ENCODE assay signal across 12 mouse cellular contexts in genomic region chr17:36225231-36225824, GRCm38 (mm10). TPM values are rescaled to one million over a fixed set of nuclear protein-coding genes. Genes with fewer than 3 reads are reported as not detected.
DNase-seq lines count a peak whose midpoint lies in the region; ATAC-seq lines count a peak whose summit lies in the region.
"Had no signal": no experiment of that assay in that cellular context is flagged by ENCODE, and none has a peak within 500 bp of the region (broad histone marks: within the 10 kb centered on the region; RNA-seq: fewer than 3 reads in every experiment).

No protein-coding gene starts in this region.

- peak overlapping the region; percentile 2; the same call in 1 of the 2 replicates for H3K4me2 ChIP-seq in limb, embryonic 12.5 days
- peak overlapping the region; percentile 28; the same call in 1 of the 2 replicates for H3K4me2 ChIP-seq in hindbrain, embryonic 15.5 days

- H3K27ac ChIP-seq in limb, embryonic 12.5 days, result no peak overlapping the region
- H3K27ac ChIP-seq in limb, embryonic 10.5 days, result no peak overlapping the region
- no peak overlapping the region for H3K27ac ChIP-seq in hindbrain, embryonic 15.5 days (replicated peaks)

- H3K36me3 ChIP-seq in limb, embryonic 12.5 days, result no peaks in the 10 kb centered on the region
- no peaks in the 10 kb centered on the region for H3K36me3 ChIP-seq in limb, embryonic 10.5 days
- no peaks in the 10 kb centered on the region for H3K36me3 ChIP-seq in hindbrain, embryonic 15.5 days

- no peaks in the 10 kb centered on the region for H3K9me3 ChIP-seq in limb, embryonic 12.5 days
- no peaks in the 10 kb centered on the region for H3K9me3 ChIP-seq in limb, embryonic 10.5 days (replicated peaks)
- H3K9me3 ChIP-seq in hindbrain, embryonic 15.5 days, result no peaks in the 10 kb centered on the region

- H3K4me1 ChIP-seq in limb, embryonic 12.5 days (replicated peaks), result no peaks in the 10 kb centered on the region
- peaks cover 7% of the 10 kb centered on the region; the same call in 1 of the 2 replicates for H3K4me1 ChIP-seq in limb, embryonic 10.5 days
- no peaks in the 10 kb centered on the region for H3K4me1 ChIP-seq in hindbrain, embryonic 15.5 days (replicated peaks)

- peak; percentile 10 to 26 for DNase-seq in cerebellum, postnatal 14 days
- DNase-seq in cerebellum, adult 9-10 months, result no peak
- DNase-seq in limb, embryonic 10.5 days (ENCODE audit: low spot score), result no peak
- peak; percentile 29 for DNase-seq in Muller cell, postnatal 12 days (ENCODE audit: inconsistent ontology term)
- no peak for DNase-seq in urinary bladder, postnatal 36 days (ENCODE audit: low spot score in 2 of 2)
- DNase-seq in thymus, postnatal 25 days, result no peak
- DNase-seq: adrenal gland, postnatal 10 days; cerebellum, adult 11-12 months; lung, adult 18-20 months had no signal

- 16% methylated on average over 9 of the region's 9 CpGs for WGBS in limb, embryonic 12.5 days
- WGBS in limb, embryonic 10.5 days, result 13% methylated on average over 9 of the region's 9 CpGs
- 9% methylated on average over 9 of the region's 9 CpGs for WGBS in hindbrain, embryonic 15.5 days

- peaks cover 44% of the 10 kb centered on the region for H3K27me3 ChIP-seq in limb, embryonic 12.5 days
- peaks cover 49% of the 10 kb centered on the region for H3K27me3 ChIP-seq in limb, embryonic 10.5 days (ENCODE audit: low read depth, poor library complexity, severe bottlenecking)
- peaks cover 51% of the 10 kb centered on the region for H3K27me3 ChIP-seq in hindbrain, embryonic 15.5 days

- H3K4me3 ChIP-seq in limb, embryonic 12.5 days (replicated peaks), result no peak overlapping the region
- H3K4me3 ChIP-seq in limb, embryonic 10.5 days, result no peak overlapping the region
- H3K4me3 ChIP-seq in hindbrain, embryonic 15.5 days, result no peak overlapping the region

- no peak overlapping the region for H3K9ac ChIP-seq in limb, embryonic 12.5 days (replicated peaks)
- no peak overlapping the region for H3K9ac ChIP-seq in hindbrain, embryonic 15.5 days

- ATAC-seq in limb, embryonic 12.5 days (ENCODE audit: insufficient number of reproducible peaks, insufficient read depth, low FRiP score, low TSS enrichment, low read depth), result 0 out of 2 replicates have a peak, but pooled peaks have one; percentile 42
- 0 out of 2 replicates have a peak, but pooled peaks have one; percentile 45 for ATAC-seq in hindbrain, embryonic 15.5 days (ENCODE audit: low FRiP score, low read depth)

RNA-seq across cellular contexts. Expression of gene Rpp21, which starts 32.5 kb away (rescaled TPM):
- polyA plus RNA-seq in limb, embryonic 12.5 days (2016; fragmentation: Nextera tagmentation; extraction: Ambion mirVana), result 95.8 and 107 TPM in 2 replicates
- polyA plus RNA-seq in limb, embryonic 10.5 days (2016; fragmentation: Nextera tagmentation; extraction: Ambion mirVana), result 82.4 and 96.0 TPM in 2 replicates
- 132 and 133 TPM in 2 replicates for polyA plus RNA-seq in hindbrain, embryonic 15.5 days (2015; fragmentation: Nextera tagmentation; extraction: Ambion mirVana)

RNA-seq across cellular contexts. Expression of gene H2-T3, which starts 35.2 kb away (rescaled TPM):
- polyA plus RNA-seq in limb, embryonic 12.5 days (2016; fragmentation: Nextera tagmentation; extraction: Ambion mirVana), result not detected in 2 replicates
- polyA plus RNA-seq in limb, embryonic 10.5 days (2016; fragmentation: Nextera tagmentation; extraction: Ambion mirVana), result not detected in 2 replicates
- not detected in 2 replicates for polyA plus RNA-seq in hindbrain, embryonic 15.5 days (2015; fragmentation: Nextera tagmentation; extraction: Ambion mirVana)
- polyA plus RNA-seq: kidney, embryonic 16.5 days had no signal

RNA-seq across cellular contexts. Expression of gene Trim39, which starts 46.7 kb away (rescaled TPM):
- 23.5 and 23.6 TPM in 2 replicates for polyA plus RNA-seq in limb, embryonic 12.5 days (2016; fragmentation: Nextera tagmentation; extraction: Ambion mirVana)
- polyA plus RNA-seq in limb, embryonic 10.5 days (2016; fragmentation: Nextera tagmentation; extraction: Ambion mirVana), result 20.1 and 24.2 TPM in 2 replicates
- polyA plus RNA-seq in hindbrain, embryonic 15.5 days (2015; fragmentation: Nextera tagmentation; extraction: Ambion mirVana), result 24.8 and 27.1 TPM in 2 replicates

RNA-seq across cellular contexts. Expression of gene Gm8909, which starts 57.0 kb away (rescaled TPM):
- not detected in 2 replicates for polyA plus RNA-seq in limb, embryonic 12.5 days (2016; fragmentation: Nextera tagmentation; extraction: Ambion mirVana)
- not detected in 2 replicates for polyA plus RNA-seq in limb, embryonic 10.5 days (2016; fragmentation: Nextera tagmentation; extraction: Ambion mirVana)
- polyA plus RNA-seq in hindbrain, embryonic 15.5 days (2015; fragmentation: Nextera tagmentation; extraction: Ambion mirVana), result not detected in 2 replicates

Comparison
In these comparisons a context has a peak if more than half of its experiments do, and no peak if none do; other contexts are left out.
1. DNase-seq: peak in cerebellum, postnatal 14 days (2 of 2) and Muller cell, postnatal 12 days (single experiment); none in cerebellum, adult 9-10 months (single experiment), limb, embryonic 10.5 days (single experiment), urinary bladder, postnatal 36 days (0 of 2) and thymus, postnatal 25 days (single experiment).